Mouse (Mus musculus): Measurements from ENCODE around the gene Cnnm2.

DNA sequence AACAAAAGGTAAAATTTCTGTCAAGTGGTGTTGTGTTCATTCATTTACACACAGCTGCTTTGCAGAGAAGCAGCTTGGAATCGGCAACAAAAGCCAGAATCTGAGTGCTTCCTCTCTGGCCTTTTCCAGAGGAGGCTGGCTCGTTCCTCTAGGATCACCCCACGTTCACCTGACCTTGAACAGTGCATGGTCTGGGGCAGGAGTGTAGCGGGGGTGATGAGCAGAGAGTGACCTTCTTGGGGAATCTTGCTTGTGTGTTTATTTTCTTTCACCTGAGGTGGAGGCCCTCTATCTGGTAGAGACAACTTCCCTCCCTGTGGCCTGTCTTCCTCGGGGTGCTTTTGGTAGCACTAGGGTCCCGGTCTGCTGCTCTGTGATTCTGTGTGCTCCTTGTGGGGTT lies 94.8 kb downstream of the Cnnm2 start:
- TF ChIP-seq GATA1 (IDR thresholded peaks at IDR 0.05; ENCODE audit: borderline replicate concordance, low read length) (no peak), FLI1 (IDR thresholded peaks at IDR 0.05; ENCODE audit: low read length) (no peak)
